Mouse (Mus musculus) adrenal gland (tissue): ENCODE results near the gene Pawr.

Experiments
- intact Hi-C: fragments of 180-260 bp; cut with DNase I; formaldehyde crosslinking; loops from one replicate; pipeline ENCODE4 v1.15.1; 2025

Gene Pawr

DNA sequence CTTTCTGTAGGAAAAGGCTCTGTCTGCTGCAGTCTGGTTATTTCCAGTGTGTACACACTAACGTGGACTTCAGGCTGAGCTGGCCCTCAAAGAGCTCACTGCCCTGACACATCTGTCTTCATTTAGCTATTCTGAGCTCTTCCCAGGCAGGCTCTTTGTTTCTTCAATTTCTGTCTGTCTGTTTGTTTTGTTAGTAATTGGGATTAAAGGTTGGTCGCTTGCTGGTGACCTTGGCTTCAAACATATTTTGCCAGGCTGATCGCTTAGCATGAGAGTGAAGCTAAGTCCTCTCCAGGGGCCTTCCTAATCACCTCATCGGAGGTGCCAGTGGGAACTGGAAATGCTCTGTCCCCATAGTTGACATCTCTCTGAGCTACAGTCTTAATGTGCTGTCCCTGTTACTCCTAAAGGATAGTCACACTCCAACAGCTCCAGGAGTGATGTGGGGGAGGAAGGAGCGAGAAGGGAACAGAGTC is 53.6 kb downstream of the Pawr start:
- intact Hi-C loops = no loop called here

DNA sequence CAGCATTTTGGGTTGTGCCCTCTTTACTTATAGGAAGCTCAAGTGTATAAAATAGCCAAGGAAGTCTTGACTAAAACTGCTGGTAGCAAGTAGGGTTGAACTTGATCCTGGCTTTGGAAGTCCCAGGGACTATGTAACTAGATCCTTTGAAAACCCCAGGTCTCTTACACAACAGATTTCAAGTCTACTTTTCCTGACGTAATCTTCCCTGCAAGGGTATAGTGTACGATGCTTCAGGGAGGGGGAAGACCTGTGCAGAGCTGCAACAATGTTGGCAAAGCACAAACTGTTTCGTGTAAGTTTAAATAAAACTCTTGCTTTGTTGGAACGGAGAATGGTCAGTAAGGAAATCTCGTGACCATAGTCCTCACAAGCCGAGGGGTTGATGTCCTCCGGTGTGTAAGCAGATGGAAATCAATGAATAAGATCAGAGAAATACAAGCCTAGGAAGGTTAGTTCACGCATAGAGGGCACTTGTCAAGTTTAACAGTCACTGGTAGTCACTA is 56.5 kb downstream of the Pawr start:
- intact Hi-C loops = no loop called here

GRCm38 (mm10) chr10:108389178-108389926 is 57.4 kb downstream of the Pawr start:
- intact Hi-C loops = no loop called here

DNA sequence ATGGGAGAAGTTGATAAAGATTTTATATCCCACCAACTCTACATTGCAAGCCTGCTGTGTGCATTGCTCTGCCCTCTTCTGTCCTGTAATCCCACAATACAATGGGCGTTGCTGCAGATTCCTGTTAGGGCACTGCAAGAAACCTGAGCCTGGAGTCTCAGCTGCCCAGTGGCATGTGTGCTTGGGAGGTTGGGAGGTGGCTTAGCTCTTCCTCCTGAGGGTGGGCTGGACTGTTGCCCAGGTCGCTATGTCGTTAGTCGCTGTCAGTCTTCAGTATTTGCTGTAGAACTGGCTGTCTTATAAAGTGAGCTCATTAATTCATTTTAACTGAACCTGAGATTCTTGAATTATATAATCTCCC is 58.0 kb downstream of the Pawr start:
- intact Hi-C loops = no loop called here

GRCm38 (mm10) chr10:108391370-108391902 is 59.5 kb downstream of the Pawr start:
- intact Hi-C loops = no loop called here

DNA sequence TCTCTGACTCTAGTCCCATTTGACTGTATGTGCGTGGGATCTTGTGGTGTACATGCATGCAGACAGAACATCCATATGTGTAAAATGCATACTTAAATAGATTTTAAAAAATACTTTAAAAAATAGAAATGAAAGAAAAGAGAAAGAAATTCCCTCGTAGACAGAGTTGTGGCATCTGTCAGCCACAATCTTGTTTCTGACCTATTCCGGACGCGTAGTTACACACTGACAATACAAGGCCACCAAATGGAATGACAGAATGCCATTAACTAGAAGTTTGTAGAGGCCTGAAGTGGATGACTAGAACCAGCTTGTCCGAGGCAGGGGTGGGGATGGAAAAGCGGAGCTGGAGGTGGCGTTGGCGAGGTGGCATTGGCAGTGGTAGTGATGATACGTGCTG is 60.2 kb downstream of the Pawr start:
- intact Hi-C loops = no loop called here

DNA sequence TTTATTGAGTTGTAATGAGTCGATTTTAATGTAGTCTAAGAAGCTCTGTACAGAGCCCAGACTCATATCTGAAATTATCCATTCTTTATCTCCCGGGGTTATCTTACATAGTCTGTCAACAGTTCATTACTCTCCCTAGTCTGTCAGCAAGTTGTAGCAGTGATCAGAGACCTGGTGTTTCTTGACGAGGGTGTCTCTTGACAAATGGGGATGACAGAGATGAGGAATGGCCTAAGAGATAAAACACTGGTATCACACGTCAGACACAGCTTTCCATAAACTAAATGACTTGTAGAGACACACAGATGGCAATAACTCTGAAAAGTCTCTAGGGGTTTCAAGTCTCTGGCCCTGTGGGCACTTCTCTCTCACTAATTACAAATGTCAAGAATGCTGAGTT is 62.4 kb downstream of the Pawr start:
- intact Hi-C loops = no loop called here

DNA sequence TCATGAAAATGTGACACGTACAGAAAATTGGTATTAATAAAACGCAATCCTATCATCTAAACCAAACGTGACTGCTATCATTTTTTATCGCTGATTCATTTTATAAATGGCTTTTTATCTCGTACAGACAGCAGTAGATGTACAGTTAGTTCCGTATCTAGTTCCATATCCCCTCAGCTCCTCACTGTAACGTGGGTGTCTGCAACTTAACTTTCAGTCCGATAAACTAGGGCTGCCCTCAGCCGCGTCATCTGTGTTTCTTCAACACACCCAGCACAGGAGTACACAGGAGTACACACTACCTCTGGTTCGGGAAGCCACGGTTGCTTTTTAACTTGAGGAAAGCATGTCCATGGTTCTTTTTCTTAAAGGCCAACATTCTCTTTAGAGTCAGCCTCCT is 63.3 kb downstream of the Pawr start:
- intact Hi-C loops = no loop called here

- intact Hi-C loops = no loop called here
Measured at GRCm38 (mm10) chr10:108395647-108396046, 63.7 kb downstream of the Pawr start.

DNA sequence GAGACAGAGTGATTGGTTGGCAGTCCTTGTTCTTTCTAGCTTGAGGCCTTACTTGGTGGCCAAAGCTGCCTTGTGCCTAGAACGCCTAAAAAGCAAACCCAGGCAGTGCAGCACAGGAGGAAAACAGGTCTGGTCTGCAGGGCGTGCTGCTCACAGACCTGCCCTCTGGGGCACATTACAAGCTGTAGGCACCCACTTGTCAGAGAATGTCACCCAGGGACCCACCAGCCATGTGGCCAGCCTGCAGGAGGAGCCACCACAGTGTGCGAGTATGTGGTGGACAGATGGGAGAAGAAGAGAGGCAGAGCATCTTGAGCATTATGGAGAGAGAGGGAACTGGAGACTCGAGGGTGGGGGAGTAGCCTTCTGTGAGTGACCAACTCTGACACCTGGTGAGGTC is 70.8 kb downstream of the Pawr start:
- intact Hi-C loops = no loop called here

DNA sequence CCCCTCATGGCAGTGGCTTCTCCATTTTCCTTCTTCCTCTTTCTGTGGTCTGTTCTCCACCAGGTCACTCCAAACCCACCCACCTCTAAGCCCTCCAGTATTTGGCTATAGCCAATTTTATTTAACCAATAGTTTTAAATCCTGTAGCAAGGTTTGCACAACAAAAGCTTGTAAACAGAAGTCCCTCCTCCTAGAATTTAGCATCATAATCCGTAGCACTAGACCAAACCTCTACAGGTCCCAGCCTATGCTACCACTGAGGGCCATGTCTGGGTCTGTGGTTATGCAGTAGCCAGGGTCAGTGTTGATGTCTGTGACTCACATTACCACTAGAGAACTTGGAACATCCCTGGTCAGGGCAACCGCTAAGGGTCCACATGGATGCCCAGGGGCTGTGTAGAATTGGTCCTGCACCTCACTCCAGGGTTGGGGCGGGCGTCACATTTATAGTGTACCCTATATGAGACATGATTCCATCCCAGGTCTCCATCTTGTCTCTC is 71.5 kb downstream of the Pawr start:
- intact Hi-C loops = no loop called here

DNA sequence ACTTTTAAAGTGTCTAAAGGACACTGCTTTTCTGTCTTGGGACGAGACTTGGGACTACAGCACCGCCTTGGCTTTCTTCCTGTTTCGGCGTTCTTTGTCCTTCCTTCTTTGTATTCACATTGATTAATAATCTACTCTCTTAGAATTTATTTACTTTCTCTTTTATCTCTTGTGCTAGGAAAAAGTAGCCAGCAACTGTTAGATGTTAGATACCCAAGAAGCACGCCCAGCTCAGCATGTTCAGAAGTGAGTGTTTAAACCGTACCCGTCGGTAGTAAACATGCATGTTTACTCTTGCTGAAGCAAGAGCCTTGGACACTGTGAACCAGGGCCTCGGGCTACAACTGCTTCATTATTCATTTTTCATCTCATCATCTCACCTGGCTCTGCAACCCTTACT is 72.2 kb downstream of the Pawr start:
- intact Hi-C loops = no loop called here

DNA sequence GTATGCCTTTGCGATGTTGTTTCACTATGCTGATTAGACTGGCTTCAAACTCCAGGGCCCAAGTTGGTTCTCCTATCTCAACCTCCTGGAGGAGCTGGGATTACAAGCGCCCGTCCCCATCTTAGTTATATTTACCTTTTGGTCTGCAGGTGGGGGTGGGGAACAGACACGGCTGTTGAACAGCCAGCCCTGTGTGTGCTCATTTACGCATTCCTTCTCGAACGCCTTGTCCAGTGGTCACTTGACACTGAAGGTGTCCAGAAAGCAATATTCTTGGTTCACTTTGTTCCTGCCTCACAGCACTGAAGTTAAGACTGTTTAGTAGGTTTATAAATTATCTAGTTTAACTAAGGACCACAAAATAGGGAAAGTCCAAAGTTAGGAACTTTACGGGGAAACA is 73.2 kb downstream of the Pawr start:
- intact Hi-C loops = no loop called here

GRCm38 (mm10) chr10:108405931-108406330 is 74.0 kb downstream of the Pawr start:
- intact Hi-C loops = no loop called here

- intact Hi-C loops = no loop called here
Measured at GRCm38 (mm10) chr10:108406798-108407754, 75.2 kb downstream of the Pawr start.

DNA sequence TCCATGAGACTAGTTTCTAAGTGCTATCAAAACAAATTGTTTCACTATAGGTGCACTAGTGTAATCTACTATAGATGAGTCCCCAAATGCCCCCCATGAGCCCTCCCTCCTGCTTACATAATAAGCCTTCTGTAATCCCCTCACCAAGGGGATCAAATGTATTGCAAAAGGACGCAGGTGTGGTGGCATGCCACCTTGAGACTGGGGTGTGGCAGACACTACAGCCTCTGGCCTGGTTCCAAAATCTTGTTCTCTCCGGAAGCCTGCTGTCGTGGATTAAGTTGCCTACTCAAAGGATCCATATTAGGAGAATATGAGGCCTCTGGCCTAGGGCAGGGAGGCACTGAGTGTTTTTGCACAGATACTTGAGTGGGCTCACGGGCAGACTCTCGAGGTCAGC is 76.1 kb downstream of the Pawr start:
- intact Hi-C loops = no loop called here

GRCm38 (mm10) chr10:108408437-108408836 is 76.5 kb downstream of the Pawr start:
- intact Hi-C loops = no loop called here

GRCm38 (mm10) chr10:108408986-108409385 is 77.1 kb downstream of the Pawr start:
- intact Hi-C loops = no loop called here

DNA sequence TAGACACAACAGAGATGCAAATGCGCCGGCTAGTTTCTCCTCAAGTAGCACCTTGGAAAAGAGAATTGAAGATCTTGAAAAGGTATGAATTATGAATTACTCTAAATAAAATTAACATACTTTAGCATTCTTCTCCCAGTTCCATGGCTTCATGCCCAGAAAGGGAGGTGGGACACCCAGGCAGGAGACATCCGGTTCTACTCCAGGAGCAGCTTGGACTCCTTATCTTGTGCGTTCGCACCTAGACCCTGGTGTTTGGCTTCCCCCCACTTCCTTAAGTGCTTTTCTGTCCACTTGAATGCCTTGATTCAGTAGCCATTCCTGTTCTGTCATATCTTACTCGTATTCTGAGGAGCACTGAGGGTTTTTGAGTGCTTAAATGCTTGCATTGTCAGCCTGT is 77.6 kb downstream of the Pawr start:
- intact Hi-C loops = no loop called here

DNA sequence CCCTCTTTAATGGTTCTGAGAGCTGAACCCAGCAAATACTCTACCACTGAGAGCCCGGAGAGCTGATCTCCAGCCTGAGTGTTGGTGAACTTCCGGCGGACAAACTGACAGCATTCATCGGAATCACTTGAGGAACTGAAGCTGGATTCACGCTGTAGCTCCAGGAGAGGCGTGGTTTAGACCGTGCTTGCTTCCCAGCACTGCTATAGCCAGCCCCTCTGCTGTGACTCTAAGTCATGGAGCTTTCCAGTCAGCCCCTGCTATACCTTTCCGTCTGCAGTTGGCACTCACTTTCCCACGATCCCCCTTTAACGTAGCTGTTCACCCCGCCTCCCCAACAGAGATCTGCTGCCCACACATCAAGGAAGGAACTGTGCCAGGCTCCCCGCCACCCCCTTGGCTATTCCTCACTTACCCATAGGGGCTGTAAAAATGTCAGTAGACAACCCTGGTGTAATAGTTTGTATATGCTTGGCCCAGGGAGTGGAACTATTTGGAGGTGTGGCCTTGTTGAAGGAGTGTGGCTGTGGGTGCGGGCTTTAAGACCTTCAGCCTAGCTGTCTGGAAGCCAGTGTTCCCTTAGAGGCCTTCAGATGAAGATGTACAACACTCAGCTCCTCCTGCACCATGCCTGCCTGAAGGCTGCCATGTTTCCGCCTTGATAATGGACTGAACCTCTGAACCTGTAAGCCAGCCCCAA is 83.2 kb downstream of the Pawr start:
- intact Hi-C loops = no loop called here

DNA sequence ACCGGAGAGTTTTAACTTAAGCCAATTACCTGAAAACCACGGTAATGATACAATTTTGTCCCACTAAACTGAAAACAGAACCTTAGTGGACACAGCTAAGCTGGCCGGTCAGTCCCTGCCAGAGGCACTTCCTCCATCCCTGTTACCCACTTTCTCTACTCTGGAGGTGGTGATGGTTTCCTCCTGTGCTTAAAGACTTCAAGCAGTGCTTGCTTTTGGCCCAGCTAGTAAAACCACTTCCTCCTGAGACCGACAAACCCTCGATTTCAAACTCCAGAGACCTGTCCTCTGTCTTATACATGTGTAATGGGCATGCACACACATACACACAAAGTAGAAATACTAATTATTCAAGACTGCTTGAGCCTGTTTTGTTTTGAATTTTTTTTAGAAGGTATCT is 85.5 kb downstream of the Pawr start:
- intact Hi-C loops = no loop called here
